Mouse (Mus musculus) ovary, adult 2 months (tissue): Measurements from ENCODE around the gene Calr. TPM values are rescaled to one million over a fixed set of nuclear protein-coding genes. Genes with fewer than 3 reads are reported as not detected.

ENCODE experiments used
- polyA plus RNA-seq: library from polyadenylated mRNA; depleted of rRNA; stranded (reverse); fragments of >200 nt; gene quantifications from 2 replicates; pipeline ENCODE4 v1.2.3, GENCODE M21; 2012; rRNA removed

Calr gene
- polyA plus RNA-seq, result 235 and 272 TPM in 2 replicates

GRCm38 (mm10) chr8:84846722-84847572 lies at the start of gene Calr:
TSS of gene Calr (minus strand) at chr8:84846934.

GRCm38 (mm10) chr8:84893709-84894134 lies 47.0 kb upstream of the Calr start, which contains the start of gene Gcdh:
TSS of gene Gcdh (minus strand) at chr8:84893921.

DNA sequence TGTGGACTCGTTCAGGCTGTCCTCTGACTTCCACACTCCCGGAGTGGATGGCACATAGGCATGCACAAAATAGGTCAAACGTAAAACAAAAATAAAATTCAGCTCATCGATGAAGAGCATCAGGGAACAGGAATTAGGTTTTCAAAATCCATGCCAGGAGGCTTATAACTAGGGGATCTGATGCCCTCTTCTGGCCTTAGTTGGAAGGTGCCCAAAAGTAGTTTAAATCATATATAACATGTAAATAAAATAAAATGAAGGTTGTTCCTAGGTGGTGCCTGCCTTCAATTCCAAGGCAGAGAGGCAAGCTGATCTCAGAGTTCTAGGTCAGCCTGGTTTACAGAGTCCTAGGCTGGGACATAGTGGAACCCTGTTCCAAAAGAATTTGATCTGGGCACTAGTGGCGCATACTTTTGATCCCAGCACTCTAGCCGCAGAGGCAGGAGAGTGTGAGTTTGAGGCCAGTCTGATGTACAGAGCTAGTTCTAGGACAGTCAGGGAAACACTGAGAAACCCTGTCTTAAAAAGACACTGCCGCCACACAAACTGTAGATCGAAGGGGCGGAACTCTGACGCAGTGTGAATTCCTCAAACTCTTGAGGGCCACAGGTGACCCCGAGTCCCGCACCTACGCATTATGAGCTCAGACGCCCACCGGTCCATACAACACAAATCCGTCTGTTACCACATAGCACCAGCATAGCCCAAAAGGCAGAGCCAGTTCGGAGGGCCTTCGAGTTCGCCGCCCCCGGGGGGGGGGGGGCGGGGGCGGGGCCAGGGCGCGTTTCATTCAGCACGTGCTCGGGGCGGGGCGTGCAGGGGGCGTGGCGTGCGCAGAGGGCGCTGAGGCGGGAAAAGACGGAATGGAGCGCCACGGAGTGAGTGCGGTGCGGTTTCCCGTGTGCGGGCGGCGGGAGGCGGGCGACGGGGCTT lies 24.9 kb upstream of the Calr start, which contains the start of gene Syce2:
Syce2 (plus strand) TSS at position 736 of the 933 bp plus-strand sequence.

GRCm38 (mm10) chr8:84856864-84857441 lies 10.2 kb upstream of the Calr start, which contains the start of gene Farsa:
TSS of gene Farsa (plus strand) at chr8:84856989.

GRCm38 (mm10) chr8:84840248-84840999 lies 6.3 kb downstream of the Calr start, which contains the start of gene Rad23a:
TSS of gene Rad23a (minus strand) at chr8:84840665.

GRCm38 (mm10) chr8:84831490-84831889 lies 15.2 kb downstream of the Calr start, which contains the start of gene Gadd45gip1:
TSS of gene Gadd45gip1 (plus strand) at chr8:84831522.

GRCm38 (mm10) chr8:84822723-84823122 lies 24.0 kb downstream of the Calr start, which contains the start of gene Dand5:
TSS of gene Dand5 (minus strand) at chr8:84822823.

DNA sequence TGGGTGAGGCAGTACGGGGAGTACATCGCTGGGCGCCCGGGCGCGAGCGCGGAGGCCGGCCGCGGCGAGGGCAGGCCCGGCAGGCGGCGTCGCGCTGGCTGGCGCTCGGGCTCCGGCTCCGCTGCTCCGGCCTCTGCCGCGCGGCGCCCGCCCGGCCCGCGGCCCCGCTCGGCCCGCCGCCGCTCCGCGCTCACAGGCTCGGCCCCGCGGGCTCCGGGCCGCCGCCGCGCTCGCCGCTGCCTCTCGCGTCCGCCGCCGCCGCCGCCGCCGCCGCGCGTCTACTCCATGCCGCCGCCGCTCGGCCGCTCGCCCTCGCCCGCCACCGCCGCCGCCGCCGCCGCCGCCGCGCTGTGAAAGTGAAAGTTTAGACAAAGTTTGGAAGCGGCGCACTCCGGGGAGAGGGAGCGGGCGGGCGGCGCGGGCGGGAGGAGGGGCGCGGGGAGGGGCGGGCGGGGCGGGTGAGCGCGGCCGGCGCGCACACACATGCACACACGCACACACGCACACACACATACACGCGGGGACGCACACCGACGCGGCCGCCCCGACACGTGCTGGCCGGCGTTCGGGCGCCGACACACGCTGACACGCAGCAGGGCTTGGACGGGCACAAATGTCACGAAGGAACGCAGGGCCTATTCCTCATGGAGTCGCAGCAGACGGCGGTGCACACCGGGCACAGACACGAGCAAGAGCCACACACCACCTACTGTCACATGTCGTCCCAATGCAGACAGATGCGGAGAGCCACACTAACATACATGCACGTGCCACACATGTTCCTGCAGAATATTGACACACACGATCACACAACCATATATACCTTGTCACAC lies 46.5 kb downstream of the Calr start, which contains the start of gene Nfix:
Nfix (minus strand) TSS at position 346 of the 833 bp plus-strand sequence.

Other genes starting within 250 kb of the Calr start
- 17.5 and 18.9 TPM in 2 replicates for gene Ier2, start 184.1 kb downstream of the Calr start, polyA plus RNA-seq
- gene Trmt1, start 160.6 kb downstream of the Calr start, polyA plus RNA-seq, result 155 and 174 TPM in 2 replicates
- 196 and 200 TPM in 2 replicates for gene Nacc1, start 159.1 kb downstream of the Calr start, polyA plus RNA-seq
- 7.4 and 9.1 TPM in 2 replicates for gene Lyl1, start 145.5 kb downstream of the Calr start, polyA plus RNA-seq
- gene G430095P16Rik, start 123.9 kb downstream of the Calr start, polyA plus RNA-seq, result 0.33 and 0.97 TPM in 2 replicates
- 78.5 and 79.3 TPM in 2 replicates for gene Nfix, start 46.6 kb downstream of the Calr start, polyA plus RNA-seq
- gene Dand5, start 24.1 kb downstream of the Calr start, polyA plus RNA-seq, result 2.2 and 3.9 TPM in 2 replicates
- 111 and 172 TPM in 2 replicates for gene Gadd45gip1, start 15.4 kb downstream of the Calr start, polyA plus RNA-seq
- 67.1 and 86.6 TPM in 2 replicates for gene Rad23a, start 6.3 kb downstream of the Calr start, polyA plus RNA-seq
- gene Farsa, start 10.1 kb upstream of the Calr start, polyA plus RNA-seq, result 62.9 and 83.9 TPM in 2 replicates
- gene Syce2, start 25.2 kb upstream of the Calr start, polyA plus RNA-seq, result 9.6 and 13.0 TPM in 2 replicates
- 119 and 170 TPM in 2 replicates for gene Gcdh, start 47.0 kb upstream of the Calr start, polyA plus RNA-seq
- 0.68 and 1.3 TPM in 2 replicates for gene Klf1, start 55.0 kb upstream of the Calr start, polyA plus RNA-seq
- gene Dnase2a, start 61.6 kb upstream of the Calr start, polyA plus RNA-seq, result 14.7 and 22.8 TPM in 2 replicates
- 0.17 and 0.18 TPM in 2 replicates for gene Mast1, start 90.4 kb upstream of the Calr start, polyA plus RNA-seq
- gene Rtbdn, start 100.1 kb upstream of the Calr start, polyA plus RNA-seq, result 0.12 and 0.22 TPM in 2 replicates
- gene Gm49661, start 122.5 kb upstream of the Calr start, polyA plus RNA-seq, result 3.0 and 4.6 TPM in 2 replicates
- 272 and 313 TPM in 2 replicates for gene Prdx2, start 122.7 kb upstream of the Calr start, polyA plus RNA-seq
- gene Rnaseh2a, start 122.8 kb upstream of the Calr start, polyA plus RNA-seq, result 71.9 and 104 TPM in 2 replicates
- 88.0 and 111 TPM in 2 replicates for gene Junb, start 131.8 kb upstream of the Calr start, polyA plus RNA-seq
- 12.0 and 13.4 TPM in 2 replicates for gene Hook2, start 143.7 kb upstream of the Calr start, polyA plus RNA-seq
- gene Best2, start 167.6 kb upstream of the Calr start, polyA plus RNA-seq, result 0.08 and 0.13 TPM in 2 replicates
- gene Asna1, start 178.3 kb upstream of the Calr start, polyA plus RNA-seq, result 160 and 216 TPM in 2 replicates
- gene Trir, start 179.9 kb upstream of the Calr start, polyA plus RNA-seq, result 134 and 160 TPM in 2 replicates
- 109 and 112 TPM in 2 replicates for gene Tnpo2, start 190.0 kb upstream of the Calr start, polyA plus RNA-seq
- gene Fbxw9, start 213.1 kb upstream of the Calr start, polyA plus RNA-seq, result 90.1 and 104 TPM in 2 replicates
- 1.8 and 2.4 TPM in 2 replicates for gene Gm5741, start 221.0 kb upstream of the Calr start, polyA plus RNA-seq
- gene Dhps, start 224.8 kb upstream of the Calr start, polyA plus RNA-seq, result 76.3 and 84.0 TPM in 2 replicates
- gene Wdr83os, start 233.8 kb upstream of the Calr start, polyA plus RNA-seq, result 138 and 173 TPM in 2 replicates
- gene Wdr83, start 234.4 kb upstream of the Calr start, polyA plus RNA-seq, result 36.8 and 41.0 TPM in 2 replicates
- gene Man2b1, start 236.3 kb upstream of the Calr start, polyA plus RNA-seq, result 58.0 and 71.1 TPM in 2 replicates